Mouse (Mus musculus) granulocyte monocyte progenitor cell, adult 5-6 weeks (primary cell): ENCODE measurements at regions not wholly inside any gene's neighbourhood (a gene's known extent, or its start where the extent isn't known, plus 50 kb on each side); places are given as distances from the start of the nearest gene placed in this dataset.

Experiments
- ATAC-seq: replicated peaks from 2 replicates; pipeline ENCODE4 v1.8.0; 2016; ENCODE audit warnings: mild to moderate bottlenecking, moderate TSS enrichment, inconsistent platforms; ENCODE audit not compliant: poor library complexity, severe bottlenecking

DNA sequence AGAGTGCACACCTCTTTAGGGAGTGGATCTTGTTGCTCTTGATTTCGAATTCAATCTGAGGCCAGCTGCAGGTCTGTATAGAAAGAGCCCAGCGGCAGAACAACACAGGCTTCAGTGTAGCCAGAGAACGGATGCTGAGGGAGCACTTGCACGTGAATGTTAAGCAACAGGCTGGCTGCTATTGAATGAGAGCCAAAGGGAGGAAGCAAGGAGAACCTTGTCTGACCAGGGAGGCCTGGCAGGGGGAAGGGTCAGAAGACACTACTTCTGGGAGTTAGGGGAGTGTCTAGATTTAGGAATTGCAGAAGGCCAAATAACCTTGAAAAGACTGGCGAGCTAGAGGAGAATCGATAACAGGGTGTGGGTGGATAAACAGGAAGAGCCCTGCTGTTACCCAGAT is 163.8 kb downstream of the Cdh26 start:
- peak; percentile 73 for ATAC-seq

DNA sequence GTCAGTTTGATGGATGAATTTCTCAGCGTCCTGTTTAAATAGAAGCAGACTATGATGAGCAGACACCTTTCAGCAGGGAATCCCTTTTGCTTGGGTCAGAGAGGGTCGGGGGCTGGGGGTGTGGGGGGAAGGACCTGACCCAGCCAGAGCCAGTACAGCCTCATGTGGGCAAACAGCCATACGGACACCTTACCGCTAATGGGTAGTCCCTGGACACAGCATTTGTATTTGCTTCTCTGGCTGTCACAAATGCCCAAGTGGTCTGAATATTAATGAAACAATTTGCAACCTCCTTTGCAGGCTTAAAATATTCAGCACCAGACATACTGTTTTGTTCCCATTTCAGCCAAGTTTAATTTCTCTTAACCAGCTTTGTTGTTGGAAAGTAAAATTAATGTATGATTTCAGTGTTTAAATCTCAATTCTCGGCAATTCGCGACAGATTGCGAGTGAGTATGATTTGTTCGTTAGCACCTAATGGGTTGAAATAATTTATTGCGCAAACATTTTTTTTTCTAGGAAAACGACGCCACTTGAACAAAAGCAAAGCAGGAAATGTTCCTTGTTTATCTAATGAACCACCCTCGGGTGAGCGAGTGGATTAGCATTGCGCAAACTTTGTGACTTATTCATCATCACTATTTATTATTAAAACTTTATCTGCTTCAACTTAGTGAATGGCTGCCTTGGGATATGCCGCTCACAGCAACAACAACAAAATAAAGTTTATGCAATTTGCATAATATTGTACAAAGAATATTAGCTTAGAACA is 166.2 kb downstream of the Cdh26 start:
- ATAC-seq = no peak

DNA sequence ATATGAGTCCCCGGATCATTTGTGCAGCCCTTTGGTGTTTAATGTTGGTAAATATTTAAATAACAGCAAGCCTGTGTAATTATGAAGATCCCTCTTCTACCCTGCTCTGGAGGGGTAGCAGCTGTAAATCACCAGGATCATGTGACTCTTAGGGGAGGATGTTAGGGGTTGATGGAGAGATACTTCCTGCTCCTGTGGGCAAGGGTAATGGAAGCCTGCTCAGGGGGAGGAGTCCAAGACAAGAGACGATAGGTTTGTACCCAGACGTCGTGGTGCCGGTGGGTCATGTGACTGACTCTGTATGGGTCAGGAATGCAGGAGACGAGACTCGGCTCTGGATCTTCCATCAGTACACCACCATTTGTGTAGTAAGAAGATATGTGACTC is 166.7 kb downstream of the Cdh26 start:
- ATAC-seq = no peak

DNA sequence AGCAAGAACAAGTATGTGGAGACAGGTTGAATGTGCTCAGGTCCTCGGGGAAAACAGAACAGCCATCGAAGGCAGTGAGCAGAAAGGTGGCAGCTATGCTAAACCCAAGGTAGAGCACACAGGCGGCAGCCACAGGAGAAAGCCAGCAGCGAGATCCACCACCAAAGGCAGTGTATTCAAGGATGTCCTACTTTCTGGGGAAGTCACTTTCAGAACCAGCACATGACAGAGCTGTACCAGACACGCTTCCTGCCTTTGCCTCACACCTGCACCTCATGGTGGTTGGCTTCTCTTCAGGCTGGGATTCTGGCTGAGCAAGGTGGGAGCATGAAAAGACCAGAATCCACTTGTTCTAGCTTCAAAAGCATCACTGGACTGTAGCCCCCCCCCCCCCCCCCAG is 168.0 kb downstream of the Cdh26 start:
- no peak for ATAC-seq

DNA sequence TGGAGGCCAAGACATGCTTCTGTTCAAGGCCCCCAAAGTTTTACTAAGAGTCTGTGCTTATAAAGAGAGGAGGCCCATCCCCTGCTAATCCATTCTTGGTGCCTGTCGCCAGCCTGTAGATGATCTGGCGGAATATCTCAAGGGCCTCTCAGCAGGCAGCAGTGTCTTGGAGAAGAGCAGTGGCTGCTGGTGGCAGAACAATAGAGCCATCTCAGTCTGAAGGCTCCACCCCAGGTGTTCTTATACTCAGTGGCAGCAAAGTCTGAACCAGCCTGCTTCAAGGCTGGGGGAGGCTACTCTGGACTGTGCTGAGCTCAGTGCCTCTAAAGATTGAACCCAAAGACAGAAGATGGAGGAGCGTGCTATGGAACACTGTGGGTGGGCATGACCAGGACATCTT is 168.5 kb downstream of the Cdh26 start:
- ATAC-seq = no peak

GRCm38 (mm10) chr2:178603443-178603842 is 173.1 kb downstream of the Cdh26 start:
- no peak for ATAC-seq

DNA sequence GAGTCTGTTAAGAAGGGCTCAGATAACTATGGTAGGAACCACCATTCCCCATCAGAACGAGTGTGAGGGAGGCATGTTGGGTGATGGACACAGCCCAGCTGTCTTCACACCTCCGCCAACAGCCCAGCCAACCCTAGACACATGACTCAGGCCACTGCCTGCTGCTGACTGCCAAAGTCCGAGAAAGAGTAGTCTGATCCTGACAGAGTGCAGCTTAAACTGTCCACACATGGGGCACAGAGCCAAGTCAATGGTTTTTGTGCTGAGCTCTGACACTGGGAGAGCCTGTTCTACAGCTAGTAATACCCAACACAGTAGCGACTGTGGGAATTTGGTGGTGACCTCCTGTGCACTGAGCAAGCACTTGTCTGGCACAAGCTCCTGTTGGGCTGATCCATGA is 176.4 kb downstream of the Cdh26 start:
- no peak for ATAC-seq

DNA sequence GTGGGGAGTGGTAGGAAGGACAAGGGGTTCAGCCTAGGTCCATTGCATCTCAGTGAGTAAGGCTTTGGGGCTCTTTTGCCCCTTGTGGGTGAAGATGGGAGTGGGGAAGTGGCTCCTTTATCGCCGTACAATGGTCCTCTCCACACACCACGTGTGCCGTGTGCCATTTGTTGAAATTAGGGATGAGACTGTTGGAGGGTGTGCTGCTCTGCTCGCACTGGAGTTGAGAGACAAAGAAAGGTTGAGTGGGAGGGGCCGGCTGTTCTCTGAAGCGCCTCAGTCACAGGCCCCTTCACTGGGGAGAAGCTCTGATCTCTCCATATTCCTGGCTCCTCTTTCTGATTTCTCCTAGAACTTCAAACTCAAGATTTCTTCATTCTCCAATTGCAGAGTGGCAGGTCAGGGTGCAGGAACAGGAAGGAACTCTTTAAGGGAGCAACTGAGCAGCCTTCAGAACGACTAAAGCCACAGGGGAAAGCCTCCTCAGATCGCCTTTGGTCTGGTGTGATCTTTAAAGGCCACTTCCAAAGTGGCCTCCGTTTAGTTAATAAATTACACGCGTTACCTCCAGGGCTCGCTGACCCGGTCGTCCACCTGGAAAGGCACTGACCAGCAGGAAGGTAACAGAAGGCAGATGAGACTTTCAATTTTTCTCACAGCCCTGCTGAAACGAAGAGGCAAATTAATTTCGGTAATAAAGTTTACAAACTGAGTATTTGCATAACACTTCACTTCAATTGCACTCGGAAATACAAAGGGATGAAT is 180.1 kb downstream of the Cdh26 start:
- ATAC-seq = no peak

- ATAC-seq = no peak
Measured at GRCm38 (mm10) chr2:178614761-178615160, 184.4 kb downstream of the Cdh26 start.

DNA sequence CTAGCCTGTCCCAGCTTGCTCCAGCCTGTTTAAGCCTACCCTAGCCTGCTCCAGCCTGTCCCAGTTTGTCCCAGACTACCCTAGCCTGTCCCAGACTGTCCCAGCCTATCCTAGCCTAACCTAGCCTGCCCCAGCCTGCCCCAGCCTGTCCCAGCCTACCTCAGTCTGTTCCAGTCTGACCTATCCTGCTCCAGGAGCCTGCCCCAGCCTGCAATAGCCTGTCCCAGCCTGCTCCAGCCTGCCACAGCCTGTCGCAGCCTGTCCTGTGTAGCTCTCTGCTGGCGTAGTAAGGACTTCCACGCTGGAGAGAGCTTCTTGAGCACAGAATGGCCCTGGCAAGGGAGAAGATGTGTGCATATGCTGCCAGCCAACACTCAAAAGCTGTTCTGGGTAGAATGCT is 192.5 kb downstream of the Cdh26 start:
- 0 out of 2 replicates have a peak, but pooled peaks have one; percentile 7 for ATAC-seq

- ATAC-seq = no peak
Measured at GRCm38 (mm10) chr2:178624475-178624874, 194.1 kb downstream of the Cdh26 start.

DNA sequence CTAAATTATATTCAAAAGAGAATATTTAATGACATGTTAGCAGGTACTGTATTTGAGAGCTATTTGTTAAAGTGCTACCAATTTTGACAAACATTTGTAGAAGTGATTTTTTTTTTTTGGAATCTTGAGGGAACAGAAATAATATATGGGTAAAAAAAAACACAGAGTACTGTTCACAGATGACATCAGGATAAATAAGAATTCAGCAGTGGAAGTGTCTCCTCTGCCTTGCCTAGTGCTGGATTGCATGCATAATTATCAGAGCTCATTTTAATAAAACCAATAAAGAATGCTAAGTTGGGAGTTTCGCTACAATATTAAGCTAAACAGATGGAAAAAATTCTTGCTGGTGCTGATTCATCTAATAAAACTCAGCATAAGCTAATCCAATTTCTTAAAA is 194.6 kb downstream of the Cdh26 start:
- no peak for ATAC-seq

DNA sequence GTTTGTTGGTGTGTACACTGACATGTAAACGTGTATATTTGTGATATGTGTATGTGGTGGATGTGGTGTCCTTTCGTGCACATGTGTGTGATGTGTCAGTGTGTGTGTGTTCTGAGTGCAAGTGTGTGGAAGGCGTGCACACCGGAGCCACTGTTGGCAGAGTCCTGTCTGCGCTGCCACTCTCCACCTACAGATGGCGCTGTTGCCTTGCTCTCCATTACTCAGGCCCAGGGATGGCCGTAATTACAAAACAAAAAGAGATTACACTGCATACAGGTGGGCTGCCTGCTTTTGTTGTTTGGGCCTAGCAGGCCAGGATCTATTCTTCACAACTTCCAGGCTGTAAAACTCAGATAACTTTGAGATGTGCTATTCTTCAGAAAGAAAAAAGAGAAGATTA is 199.4 kb downstream of the Cdh26 start:
- ATAC-seq = peak; percentile 86

DNA sequence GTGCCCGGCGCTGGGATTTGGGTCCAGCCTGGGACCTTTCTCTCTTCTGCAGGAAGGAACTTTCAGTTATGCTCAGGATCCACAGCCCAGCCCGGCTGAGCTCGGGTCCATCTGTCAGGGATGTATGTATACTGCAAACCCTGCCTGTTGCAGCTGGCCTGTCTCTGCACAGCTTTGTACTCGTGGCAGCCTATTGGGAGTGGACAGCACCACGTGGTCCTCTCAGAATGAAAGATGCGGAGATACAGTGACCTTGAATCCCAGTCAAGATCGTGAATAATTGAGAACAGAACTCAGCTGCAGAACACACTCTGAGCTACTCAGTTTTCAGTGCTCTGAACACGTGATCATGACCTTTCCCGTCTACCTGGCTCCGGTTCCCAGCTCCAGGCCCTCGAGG is 200.2 kb downstream of the Cdh26 start:
- no peak for ATAC-seq

DNA sequence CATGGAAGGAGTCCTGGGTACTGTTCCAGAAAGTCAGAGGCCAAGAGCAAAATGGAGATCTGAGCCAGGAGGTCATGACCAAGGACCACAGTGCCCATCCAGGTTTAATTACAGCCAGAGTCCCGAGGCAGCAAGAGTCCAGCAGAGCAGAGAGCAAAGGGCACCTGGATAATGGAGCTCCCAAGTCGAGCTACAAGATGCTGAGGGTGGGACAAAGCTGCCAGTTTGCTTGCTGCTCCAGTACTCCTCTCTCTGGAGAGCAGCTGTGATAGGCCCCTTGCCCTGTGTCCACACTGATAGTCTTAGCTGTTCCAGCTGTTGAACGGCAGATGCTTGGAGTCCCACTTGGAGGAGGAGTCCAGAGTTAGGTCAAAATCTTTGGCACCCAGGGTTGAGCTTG is 201.0 kb downstream of the Cdh26 start:
- no peak for ATAC-seq

- no peak for ATAC-seq
Measured at GRCm38 (mm10) chr2:178631966-178632365, 201.6 kb downstream of the Cdh26 start.

DNA sequence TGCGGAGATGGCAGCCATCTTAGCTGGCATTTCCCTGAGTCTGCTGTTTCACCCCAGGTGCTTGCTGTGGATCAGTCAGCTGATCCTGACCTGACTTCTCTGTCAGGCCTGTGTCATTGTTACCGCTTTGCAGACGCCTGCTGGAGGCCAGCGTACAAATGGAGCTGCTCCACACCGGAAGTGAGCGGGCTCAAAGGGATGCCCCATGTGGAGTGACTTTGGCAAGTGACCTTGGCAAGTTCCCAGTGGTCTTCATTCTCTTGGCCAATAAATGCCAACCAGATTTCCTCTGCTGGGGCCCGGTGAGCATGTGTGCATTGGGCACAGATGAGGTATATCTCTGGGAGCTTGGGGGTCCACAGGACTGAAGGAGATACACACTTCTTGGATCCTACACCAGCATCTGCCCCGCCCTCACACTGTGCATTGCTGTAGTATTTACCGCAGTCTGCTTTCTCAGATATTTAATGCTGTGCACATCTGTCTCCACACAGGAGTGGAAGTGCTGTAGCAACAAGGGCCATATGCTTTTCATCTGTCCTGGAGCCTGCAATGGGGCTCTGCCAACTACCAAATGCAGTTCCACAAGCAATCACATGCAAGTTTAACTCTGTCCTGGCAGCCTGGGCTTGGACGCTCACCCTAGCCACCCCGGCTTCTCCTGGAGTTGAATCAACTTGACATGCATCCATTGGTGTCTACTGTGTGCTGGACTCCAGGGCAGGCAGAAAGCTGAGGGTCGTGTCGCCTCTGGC is 202.7 kb downstream of the Cdh26 start:
- no peak for ATAC-seq

GRCm38 (mm10) chr2:178634116-178634515 is 203.8 kb downstream of the Cdh26 start:
- no peak for ATAC-seq

DNA sequence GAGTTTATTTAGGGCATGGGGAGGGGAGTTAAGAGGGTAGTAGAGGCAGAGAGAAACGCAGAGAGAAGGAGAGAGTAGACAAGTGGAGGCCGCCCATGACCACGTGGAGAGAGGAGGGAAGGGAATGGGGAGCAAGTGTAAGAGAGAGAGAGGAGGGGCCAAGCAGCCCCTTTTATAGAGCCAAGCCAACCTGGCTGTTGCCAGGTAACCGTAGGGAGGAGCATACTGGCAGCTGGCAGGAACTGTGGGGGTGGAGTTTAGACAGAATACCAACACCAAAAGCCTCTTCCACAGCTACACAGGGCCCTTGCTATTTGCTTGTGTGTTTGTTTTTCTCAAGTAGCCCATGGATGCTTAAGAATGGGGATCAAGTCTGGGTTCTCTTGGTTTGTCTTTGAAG is 205.4 kb downstream of the Cdh26 start:
- no peak for ATAC-seq

DNA sequence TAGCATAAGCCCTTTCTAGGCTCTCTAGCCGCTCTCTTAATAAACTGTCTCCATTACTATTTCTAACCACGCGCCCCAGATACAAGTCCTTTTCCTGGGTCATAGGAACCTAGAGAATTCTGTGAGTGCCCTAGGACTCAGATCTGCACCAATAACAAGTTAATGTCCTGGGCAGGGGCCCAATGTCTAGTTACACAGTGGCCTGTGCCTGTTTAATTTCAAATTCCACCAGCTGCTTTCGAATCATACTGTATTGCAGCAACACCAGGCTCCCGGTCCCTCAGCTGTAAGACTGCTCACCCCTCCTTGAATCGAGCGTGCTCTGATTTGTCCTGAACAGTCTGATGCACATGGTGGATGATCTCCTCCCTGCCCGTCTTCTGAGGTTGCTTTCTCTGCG is 206.6 kb downstream of the Cdh26 start:
- ATAC-seq = no peak
